Mouse (Mus musculus) spleen, adult 12 weeks (tissue): Measurements from ENCODE around the gene Sdhb.

Source experiments
- DNase-seq: peaks from one replicate; pipeline ENCODE4 v3.0.0; 2022; ENCODE audit warnings: low spot score

Gene Sdhb

GRCm38 (mm10) chr4:140977886-140978692, 17.1 kb downstream of the Sdhb start:
- DNase-seq = no peak

DNA sequence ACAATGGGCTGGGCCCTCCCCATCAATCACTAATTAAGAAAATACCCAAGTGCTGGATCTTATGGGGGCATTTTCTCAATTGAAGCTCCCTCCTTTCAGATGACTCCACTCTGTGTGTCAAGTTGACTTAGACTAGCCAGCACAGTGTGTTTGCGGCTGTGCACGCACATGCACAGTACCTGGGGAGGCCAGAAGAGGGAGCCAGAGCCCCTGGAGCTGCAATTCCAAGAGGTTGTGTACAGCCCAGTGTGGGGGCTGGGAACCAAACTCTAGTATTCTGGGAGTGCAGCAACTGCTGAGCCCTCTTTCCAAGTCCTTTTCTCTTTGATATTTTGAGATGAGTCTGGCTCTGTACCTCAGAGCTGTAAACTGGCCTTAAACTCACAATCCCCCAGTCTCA, 20.6 kb downstream of the Sdhb start:
- DNase-seq = no peak

DNA sequence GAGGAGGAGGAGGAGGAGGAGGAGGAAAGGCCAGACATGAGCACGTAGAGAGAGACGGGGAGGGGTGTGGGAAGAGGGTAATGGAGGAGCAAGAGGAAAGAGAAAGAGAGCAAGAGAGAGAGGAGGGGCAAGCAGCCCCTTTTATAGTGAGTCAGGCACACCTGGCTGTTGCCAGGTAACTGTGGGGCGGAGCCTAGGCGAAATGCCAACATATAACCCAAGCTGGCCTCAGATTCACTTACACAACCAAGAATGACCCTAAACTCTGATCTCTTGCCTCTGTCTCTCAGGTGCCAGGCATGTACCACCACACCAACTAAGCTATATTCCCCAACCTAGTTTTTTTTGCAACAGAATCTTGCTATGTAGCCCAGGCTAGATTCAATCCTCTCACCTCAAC, 21.8 kb downstream of the Sdhb start:
- no peak for DNase-seq

- peak; percentile 65 for DNase-seq
These were observed 22.4 kb downstream of the Sdhb start for GRCm38 (mm10) chr4:140983442-140983841.

- DNase-seq = no peak
These were observed 23.5 kb downstream of the Sdhb start for GRCm38 (mm10) chr4:140984544-140984943.

DNA sequence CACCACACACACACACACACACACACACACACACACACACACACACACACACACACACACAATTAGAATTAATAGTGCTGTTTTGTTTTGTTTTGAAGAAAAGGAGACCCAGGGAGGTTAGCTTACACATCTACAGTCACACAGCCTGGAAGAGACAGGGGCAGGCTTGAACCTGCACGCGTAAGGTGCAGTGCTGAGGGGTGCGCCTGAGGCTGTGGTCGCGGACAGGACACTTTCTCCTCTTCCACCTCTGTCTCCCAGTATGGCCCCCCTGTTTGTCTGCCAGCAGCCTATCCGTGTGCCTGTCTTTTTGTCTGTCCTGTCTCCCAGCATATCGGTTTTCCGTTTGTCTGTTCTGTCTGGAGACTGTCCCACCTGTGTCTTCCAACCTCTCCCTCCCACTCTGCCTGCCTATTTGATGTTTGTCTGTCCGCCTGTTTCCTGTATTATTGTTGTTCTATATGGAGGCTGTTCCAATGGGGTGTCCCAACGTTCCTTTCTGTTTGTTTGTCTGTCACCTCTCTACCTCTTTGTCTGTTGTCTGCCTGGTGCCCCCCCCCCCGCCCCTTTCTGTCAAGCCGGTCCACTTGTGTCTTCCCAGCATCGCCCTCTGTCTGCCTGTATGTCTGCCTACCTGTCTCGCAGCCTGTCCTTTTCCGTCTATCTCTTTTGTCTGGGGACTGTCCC, 25.2 kb downstream of the Sdhb start:
- DNase-seq = no peak

DNA sequence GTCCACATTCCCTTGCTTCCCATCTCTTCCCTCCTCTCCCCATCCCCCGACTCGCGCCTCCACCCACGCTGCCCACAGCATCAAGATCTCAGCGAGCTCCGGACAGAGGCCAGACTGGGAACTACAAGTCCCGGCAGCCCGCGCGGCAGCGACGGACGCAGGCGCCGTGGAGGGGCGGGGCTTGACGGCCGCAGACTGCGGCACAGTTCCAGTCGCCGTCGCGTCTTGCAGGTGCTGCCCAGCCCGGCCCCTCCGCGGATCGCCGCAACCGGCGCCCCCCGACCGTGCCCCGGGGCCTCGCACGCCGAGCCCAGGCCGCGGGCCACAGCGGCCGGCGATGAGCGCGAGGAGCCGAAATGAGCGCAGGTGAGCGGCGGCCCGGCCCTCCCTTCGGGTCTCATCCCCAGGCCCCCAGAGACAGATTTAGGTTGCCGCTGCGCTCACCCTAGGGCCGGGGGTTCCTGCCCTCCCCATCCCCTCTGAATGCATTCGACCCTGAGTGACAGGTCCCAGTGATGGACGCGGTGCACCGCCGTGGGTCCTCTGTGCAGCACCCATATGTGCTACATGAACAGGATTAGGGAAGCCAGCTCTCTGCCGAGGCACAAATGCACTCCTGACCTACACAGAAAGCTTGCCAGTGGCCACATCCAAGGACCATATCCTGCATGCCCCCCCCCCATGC, 25.9 kb downstream of the Sdhb start, which contains the start of gene Atp13a2:
TSS of gene Atp13a2 (plus strand) at position 163 of the 685 bp plus-strand sequence.
- peak; percentile 79 for DNase-seq

DNA sequence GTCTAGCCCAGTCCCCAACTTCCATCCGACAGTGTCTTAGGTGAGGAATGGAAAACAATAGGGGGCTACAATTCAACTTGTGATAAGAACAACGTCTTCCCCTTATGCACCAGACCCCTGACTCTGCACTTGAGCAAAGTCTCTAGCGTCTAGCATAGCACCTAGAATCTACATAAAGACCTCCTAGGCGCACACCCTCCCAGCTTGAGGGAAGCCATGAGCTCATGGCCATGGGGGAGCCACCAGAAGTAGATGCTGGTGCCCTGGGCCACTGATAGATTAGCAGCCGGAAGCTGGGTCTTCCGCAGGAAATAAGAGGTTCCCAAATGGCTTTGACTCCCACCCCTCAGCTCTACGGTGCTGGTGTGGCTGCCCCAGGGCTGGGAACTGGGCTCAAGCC, 26.5 kb downstream of the Sdhb start:
- DNase-seq = no peak

DNA sequence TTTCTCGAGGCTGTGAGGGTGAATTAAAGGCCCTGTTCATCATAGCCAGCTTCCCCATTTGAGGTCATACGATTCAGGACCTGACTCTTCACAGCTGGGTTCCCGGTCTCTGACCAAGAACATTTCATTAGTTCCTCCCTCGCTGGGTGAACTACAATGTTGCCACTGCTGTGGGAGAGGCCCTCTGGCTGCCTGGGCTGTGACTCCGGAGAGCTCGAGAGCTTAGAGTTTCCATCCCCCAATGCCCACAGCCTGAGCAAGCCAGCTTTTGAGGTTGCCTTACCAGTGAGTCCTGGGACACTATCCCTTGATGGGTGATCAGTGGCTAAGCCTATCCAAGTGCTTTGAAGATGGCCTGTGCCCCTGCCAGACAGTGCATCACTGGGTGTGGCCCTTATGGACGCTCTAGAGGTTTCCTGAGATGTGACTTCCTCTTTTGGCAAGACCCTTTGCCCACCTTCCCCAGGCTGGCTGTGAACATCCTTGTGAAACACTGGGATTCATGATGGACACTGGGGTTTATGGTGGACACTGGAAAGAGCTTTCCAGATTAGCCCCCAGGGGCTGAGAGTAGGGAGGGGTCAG, 27.8 kb downstream of the Sdhb start:
- DNase-seq = no peak

DNA sequence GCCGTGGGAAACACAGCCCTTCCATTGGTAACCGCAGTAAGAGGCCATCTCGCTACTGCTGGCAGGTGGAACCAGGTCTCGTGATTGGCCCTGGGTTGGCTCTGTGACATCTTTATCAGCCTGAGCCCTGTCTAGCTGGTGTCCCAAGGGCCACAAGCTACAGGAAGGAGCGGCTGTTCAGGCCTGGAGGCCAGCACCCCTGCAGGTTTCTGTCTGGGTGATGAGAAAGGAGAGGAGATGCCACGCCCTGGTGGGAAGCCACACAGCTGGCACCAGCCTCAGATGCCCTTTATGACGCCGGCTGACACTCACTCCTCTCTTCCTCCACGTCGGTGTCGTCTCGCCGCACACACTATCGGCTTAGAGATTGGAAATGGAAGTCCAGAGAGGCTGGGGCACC, 28.4 kb downstream of the Sdhb start:
- DNase-seq = no peak

- DNase-seq = no peak
These were observed 31.2 kb downstream of the Sdhb start for GRCm38 (mm10) chr4:140992215-140992614.

DNA sequence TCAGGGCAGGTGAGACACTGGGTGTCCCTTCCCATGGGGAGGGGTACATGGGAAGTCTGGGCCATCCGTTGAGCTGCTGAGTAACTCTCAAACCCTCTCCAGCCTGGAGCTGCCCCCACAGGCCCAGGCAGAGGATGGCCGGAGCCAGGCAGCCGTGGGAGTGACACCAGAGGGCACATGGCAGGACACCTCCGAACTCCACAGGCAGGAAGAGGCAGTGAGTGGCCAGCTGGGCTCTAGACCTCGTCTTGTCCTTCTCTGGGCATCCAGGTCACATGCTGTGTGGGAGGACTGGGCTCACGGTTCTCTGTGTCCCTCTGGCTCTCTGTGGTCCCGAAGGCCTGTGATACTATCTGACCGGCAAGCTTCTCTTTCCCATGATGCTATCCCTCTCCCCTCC, 32.8 kb downstream of the Sdhb start:
- DNase-seq = no peak

DNA sequence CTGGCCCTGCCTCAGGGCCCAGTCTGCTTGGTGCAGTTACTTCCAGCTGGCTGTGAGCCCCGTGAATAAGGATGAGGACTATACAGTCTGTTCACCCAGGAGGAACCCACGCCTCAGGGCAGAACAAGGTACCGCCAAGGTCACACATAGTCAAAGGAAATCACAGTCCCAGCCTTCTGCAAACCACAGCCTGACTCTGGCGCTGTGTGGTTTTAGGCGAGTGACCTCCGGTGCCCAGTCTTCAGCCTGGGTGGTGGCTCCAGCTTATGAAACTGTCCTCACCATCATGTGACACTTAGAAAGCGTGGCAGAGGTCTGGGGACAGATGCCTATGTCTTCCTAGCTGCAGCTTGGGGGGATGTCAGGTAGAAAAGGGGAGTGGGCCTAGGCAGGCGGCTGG, 34.8 kb downstream of the Sdhb start:
- no peak for DNase-seq

DNA sequence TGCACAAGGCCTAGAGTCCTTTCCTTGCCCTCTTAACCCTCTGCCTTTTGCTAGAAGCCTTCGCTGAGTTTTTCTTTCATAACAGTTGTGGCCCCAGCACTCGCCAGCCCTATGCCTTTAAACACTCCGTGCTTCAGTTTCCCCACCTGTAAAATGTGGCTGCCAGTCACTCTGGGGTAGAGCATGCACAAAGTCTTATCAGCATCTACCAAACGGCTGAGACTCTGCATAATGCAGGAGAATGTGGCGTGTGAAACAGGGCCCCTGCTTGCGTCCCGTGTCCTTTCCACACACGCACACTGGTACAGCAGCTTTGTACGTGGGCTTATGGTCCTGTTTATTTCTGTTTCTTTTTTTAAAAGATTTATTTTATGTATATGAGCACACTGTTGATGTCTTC, 35.8 kb downstream of the Sdhb start:
- DNase-seq = no peak

- no peak for DNase-seq
These were observed 45.0 kb downstream of the Sdhb start for GRCm38 (mm10) chr4:141005983-141006382.

DNA sequence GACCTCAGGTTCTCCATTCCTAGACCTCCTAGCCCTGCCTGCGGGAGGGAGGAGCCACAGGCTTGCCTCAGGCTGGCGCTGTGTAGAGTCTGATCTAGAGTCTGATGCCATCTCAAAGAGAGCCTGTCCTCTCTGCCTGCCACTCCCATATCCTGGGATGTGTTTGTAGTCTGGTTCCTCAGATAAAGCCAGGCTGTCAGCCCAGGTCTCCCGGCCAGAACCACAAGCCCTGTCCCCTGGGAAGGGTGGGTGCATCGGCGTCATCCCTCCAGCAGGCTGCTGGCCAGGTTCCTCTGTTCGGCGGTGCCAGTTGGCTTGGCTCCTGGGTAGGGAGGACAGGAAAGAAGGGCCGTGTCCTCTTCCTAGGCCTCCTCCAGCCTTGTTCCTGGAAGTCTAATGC, 47.0 kb downstream of the Sdhb start:
- no peak for DNase-seq

DNA sequence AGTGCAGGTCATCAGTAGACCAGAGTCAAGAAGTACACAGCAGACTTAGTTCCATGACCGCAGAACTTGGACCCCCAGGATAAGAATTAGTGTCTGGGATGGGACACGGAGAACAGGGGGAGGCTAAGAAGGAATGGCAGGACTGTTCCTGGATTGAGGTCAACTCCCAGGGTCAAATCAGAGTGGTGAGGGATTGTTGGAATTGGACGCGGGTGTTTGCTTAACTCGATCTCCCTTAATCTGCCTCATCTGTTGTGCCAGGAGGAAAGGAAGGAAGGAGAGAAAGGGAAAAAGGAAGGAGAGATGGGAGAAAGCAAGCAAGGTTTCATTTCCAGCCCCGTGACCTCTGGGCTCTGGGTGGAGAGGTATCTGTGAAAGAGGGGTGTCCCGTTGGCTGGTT, 49.1 kb downstream of the Sdhb start, which contains the start of gene Mfap2:
TSS of gene Mfap2 (plus strand) at position 301 of the 400 bp plus-strand sequence.
- DNase-seq = no peak

DNA sequence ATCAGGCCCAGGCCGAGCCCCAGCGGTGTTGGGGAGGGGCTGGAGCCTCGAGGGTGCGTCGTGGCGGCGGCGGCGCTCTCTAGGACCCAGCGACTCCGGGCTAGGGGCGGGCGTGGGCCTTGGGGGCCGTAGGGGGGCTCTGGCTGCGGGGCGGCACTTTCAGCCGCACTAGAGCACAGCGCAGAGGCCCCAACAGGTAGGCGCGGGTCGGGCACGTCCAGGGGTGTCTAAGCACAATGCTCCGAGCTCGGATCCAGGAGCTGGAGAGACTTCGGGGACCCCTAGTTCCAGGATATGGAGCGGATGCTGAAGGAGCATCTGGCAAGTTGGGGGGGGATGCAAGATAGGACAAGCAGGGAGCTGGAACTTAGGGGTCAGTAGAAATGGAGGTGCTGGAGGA, 49.5 kb downstream of the Sdhb start:
- DNase-seq = no peak

GRCm38 (mm10) chr4:141010941-141011429, 50.0 kb downstream of the Sdhb start:
- DNase-seq = no peak

DNA sequence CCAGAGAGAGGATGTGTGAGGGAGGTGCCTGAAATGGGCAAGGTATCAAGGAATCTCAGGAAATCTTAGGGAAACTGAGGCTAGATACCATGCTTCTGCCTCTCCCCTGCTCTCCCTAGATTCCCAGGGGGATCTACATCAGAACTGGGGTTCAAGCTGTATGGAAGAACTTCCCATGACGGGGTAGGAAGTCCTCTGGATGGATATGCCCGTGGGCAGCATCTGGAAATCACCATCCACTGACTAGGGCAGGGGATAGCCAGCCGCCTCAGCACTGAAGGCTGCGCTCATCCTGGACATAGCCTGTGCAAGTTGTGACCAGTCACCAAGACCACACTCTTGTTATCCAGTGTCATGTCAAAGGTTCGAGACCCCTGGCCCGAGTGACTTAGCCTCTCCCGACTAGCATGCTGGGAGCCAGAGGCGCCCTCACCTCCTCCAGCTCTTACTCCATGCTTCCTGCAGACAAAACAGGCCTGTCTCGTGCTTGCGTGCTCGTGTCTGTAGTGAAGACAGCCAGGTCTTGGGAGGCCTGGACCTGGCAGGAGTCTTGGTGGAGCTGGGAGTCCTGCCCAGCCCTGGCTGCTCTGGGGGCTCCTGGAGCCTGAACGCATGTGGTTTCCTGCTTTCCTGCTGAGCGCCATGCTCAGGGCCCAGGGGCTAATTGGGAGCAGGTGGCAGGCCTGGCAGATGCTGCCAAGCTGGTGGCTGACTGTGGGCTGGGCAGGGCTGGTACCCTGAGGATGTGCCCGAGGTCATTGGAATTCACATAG, 50.7 kb downstream of the Sdhb start:
- no peak for DNase-seq

DNA sequence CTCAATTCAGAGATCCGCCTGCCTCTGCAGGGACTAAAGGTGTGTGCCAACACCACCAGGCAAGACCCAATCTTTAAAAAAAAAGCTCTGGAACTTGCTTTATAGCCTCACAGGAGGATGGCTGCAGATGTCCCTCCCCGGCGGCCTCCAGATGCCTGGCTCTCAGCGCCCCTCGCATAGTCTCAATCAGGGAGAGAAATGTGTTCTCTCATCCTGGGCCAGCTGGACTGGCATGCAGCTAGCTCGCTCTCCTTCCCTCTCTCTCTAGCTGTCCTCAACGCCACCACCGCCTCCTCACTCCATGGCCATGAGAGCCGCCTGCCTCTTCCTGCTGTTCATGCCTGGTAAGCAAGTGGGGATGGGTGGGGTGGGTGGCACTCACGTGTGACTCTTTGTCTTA, 51.6 kb downstream of the Sdhb start:
- DNase-seq = no peak

DNA sequence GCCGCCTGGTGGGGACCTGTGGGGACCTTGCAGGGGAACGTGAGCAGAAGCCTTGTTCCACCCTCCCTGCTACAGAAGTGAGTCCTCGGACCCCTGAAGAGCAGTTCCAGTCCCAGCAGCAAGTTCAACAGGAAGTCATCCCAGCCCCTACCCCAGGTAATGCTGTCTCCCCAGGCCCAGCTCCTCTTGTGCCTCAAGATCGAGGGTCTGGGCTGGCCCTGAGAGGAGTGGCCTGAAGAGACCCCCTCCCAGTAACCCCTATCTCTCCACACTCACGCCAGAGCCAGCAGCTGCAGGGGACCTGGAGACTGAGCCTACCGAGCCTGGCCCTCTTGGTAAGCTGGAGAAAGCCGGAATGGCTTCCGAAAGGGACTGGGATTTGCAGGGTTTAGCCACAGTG, 53.1 kb downstream of the Sdhb start:
- no peak for DNase-seq
